Mouse (Mus musculus) neural tube, embryonic 11.5 days (tissue): ENCODE data around the gene Syn3. TPM values are rescaled to one million over a fixed set of nuclear protein-coding genes. Genes with fewer than 3 reads are reported as not detected.
A peak's percentile ranks its signal among the peaks of the same experiment; 100 is the strongest.
"Not testable (repeated sequence)": the region's sequence is repeated elsewhere in the genome, so short reads cannot be mapped to it uniquely, and the experiment has no call there.

Experiments used
- ATAC-seq: fragments of 200-750 bp; cut with Nextera tagmentation; 2 replicates; pipeline ENCODE4 v1.8.0; 2017; ENCODE audit warnings: moderate number of reproducible peaks, mild to moderate bottlenecking, moderate TSS enrichment, moderate library complexity; ENCODE audit not compliant: insufficient read depth, low FRiP score, low TSS enrichment
- DNase-seq: peaks from one replicate; pipeline ENCODE4 v3.0.0-alpha.2; 2015; ENCODE audit warnings: low spot score
- H3K27ac ChIP-seq: fragments of 300-500 bp; sonication (generic); 2 replicates; pipeline ENCODE4 v1.5.1; 2014; ENCODE audit warnings: low read depth, mild to moderate bottlenecking, low read length
- H3K27me3 ChIP-seq: fragments of 300-500 bp; sonication (generic); 2 replicates; pipeline ENCODE4 v1.6.1; 2014; ENCODE audit warnings: mild to moderate bottlenecking, low read length, mixed read lengths; ENCODE audit not compliant: control insufficient read depth, insufficient read depth
- H3K36me3 ChIP-seq: fragments of 300-500 bp; sonication (generic); 2 replicates; pipeline ENCODE4 v1.6.1; 2014; ENCODE audit warnings: mild to moderate bottlenecking, low read length, moderate library complexity, mixed read lengths; ENCODE audit not compliant: control insufficient read depth, insufficient read depth
- H3K4me1 ChIP-seq: fragments of 300-500 bp; sonication (generic); 2 replicates; pipeline ENCODE4 v1.6.1; 2014; ENCODE audit warnings: low read length, mixed read lengths; ENCODE audit not compliant: control insufficient read depth, insufficient read depth
- H3K4me2 ChIP-seq: fragments of 300-500 bp; sonication (generic); 2 replicates; pipeline ENCODE4 v1.6.1; 2014; ENCODE audit warnings: low read depth, mild to moderate bottlenecking, moderate library complexity
- H3K4me3 ChIP-seq: fragments of 300-500 bp; sonication (generic); 2 replicates; pipeline ENCODE4 v1.5.1; 2014; ENCODE audit warnings: low read depth, low read length
- H3K9ac ChIP-seq: fragments of 300-500 bp; sonication (generic); 2 replicates; pipeline ENCODE4 v1.6.1; 2014; ENCODE audit warnings: mild to moderate bottlenecking, low read length
- H3K9me3 ChIP-seq: fragments of 300-500 bp; sonication (generic); 2 replicates; pipeline ENCODE4 v1.6.1; 2016; ENCODE audit warnings: low read length; ENCODE audit not compliant: control insufficient read depth
- WGBS: fragments of 180-500 bp; shearing (Covaris S2); extraction: QIAGEN DNeasy Blood & Tissue Kit; methylation state at CpG from one replicate; pipeline ENCODE4 v1.1.7; 2014; 5-methylcytosine and 5-hydroxymethylcytosine counted together
- polyA plus RNA-seq: library from polyadenylated mRNA; unstranded; fragments of >200 nt; fragmentation: Nextera tagmentation; extraction: Ambion mirVana; gene quantifications from 2 replicates; pipeline ENCODE4 v1.2.1, GENCODE M21; 2014

The Syn3 gene
- polyA plus RNA-seq, 1 experiment from 2014 or later = 4.4 TPM

GRCm38 (mm10) chr10:86043651-86044050 lies 455.0 kb downstream of the Syn3 start:
- ATAC-seq (no peak), DNase-seq (no peak)
- Histone ChIP-seq H3K4me1 (no peaks in the 10 kb centered on the region), H3K4me3 (no peak overlapping the region), H3K36me3 (no peaks in the 10 kb centered on the region), H3K27me3 (no peaks in the 10 kb centered on the region), H3K9me3 (no peaks in the 10 kb centered on the region), H3K4me2 (no peak overlapping the region), H3K27ac (no peak overlapping the region), H3K9ac (no peak overlapping the region)
- 85% methylated on average over 4 of the region's 4 CpGs for WGBS

GRCm38 (mm10) chr10:86034007-86034728 lies 464.5 kb downstream of the Syn3 start:
- H3K4me2 ChIP-seq = no peak overlapping the region
- no peak overlapping the region for H3K4me3 ChIP-seq
- ATAC-seq (no peak), DNase-seq (no peak)
- 0 out of 2 replicates have a peak, but pooled peaks cover 3% of the 10 kb centered on the region for H3K4me1 ChIP-seq
- no peak overlapping the region for H3K9ac ChIP-seq
- H3K36me3 ChIP-seq = no peaks in the 10 kb centered on the region
- H3K27ac ChIP-seq = no peak overlapping the region
- WGBS = 89% methylated on average over 2 of the region's 2 CpGs
- H3K9me3 ChIP-seq = no peaks in the 10 kb centered on the region
- H3K27me3 ChIP-seq = no peaks in the 10 kb centered on the region

- Histone ChIP-seq H3K9ac (no peak overlapping the region), H3K4me3 (no peak overlapping the region), H3K27me3 (no peaks in the 10 kb centered on the region), H3K36me3 (no peaks in the 10 kb centered on the region), H3K9me3 (no peaks in the 10 kb centered on the region), H3K27ac (no peak overlapping the region), H3K4me2 (no peak overlapping the region), H3K4me1 (0 out of 2 replicates have a peak, but pooled peaks cover 3% of the 10 kb centered on the region)
- WGBS = 72% methylated on average over 3 of the region's 3 CpGs
- DNase-seq (no peak), ATAC-seq (no peak)
These were observed 466.2 kb downstream of the Syn3 start for GRCm38 (mm10) chr10:86032517-86032916.

- H3K27me3 ChIP-seq = no peaks in the 10 kb centered on the region
- no peaks in the 10 kb centered on the region for H3K36me3 ChIP-seq
- H3K9me3 ChIP-seq = no peaks in the 10 kb centered on the region
- 93% methylated on average over 7 of the region's 7 CpGs for WGBS
- no peak for ATAC-seq
- H3K27ac ChIP-seq = no peak overlapping the region
- H3K4me1 ChIP-seq = 0 out of 2 replicates have a peak, but pooled peaks cover 3% of the 10 kb centered on the region
- H3K4me2 ChIP-seq = no peak overlapping the region
- H3K9ac ChIP-seq = no peak overlapping the region
- H3K4me3 ChIP-seq = no peak overlapping the region
- DNase-seq = no peak
These were observed 468.0 kb downstream of the Syn3 start for GRCm38 (mm10) chr10:86030743-86031142.

- H3K27ac ChIP-seq, H3K9me3 ChIP-seq, H3K9ac ChIP-seq, H3K4me1 ChIP-seq, H3K4me3 ChIP-seq, H3K27me3 ChIP-seq, ATAC-seq, H3K4me2 ChIP-seq, DNase-seq, H3K36me3 ChIP-seq: not testable (repeated sequence)
- 83% methylated on average over 1 of the region's 1 CpGs for WGBS
These were observed 471.9 kb downstream of the Syn3 start for GRCm38 (mm10) chr10:86026807-86027206.

GRCm38 (mm10) chr10:86026354-86026753 lies 472.3 kb downstream of the Syn3 start:
- H3K4me1 ChIP-seq = no peaks in the 10 kb centered on the region
- no peaks in the 10 kb centered on the region for H3K9me3 ChIP-seq
- no peak overlapping the region for H3K4me3 ChIP-seq
- DNase-seq (no peak), ATAC-seq (no peak)
- no peaks in the 10 kb centered on the region for H3K36me3 ChIP-seq
- no peak overlapping the region for H3K9ac ChIP-seq
- no peak overlapping the region for H3K27ac ChIP-seq
- H3K4me2 ChIP-seq = no peak overlapping the region
- H3K27me3 ChIP-seq = no peaks in the 10 kb centered on the region
- 96% methylated on average over 3 of the region's 3 CpGs for WGBS

- Histone ChIP-seq H3K4me1 (no peaks in the 10 kb centered on the region), H3K4me2 (no peak overlapping the region), H3K36me3 (no peaks in the 10 kb centered on the region), H3K9me3 (no peaks in the 10 kb centered on the region), H3K27ac (no peak overlapping the region), H3K27me3 (no peaks in the 10 kb centered on the region), H3K4me3 (no peak overlapping the region), H3K9ac (no peak overlapping the region)
- DNase-seq (no peak), ATAC-seq (no peak)
- 82% methylated on average over 2 of the region's 2 CpGs for WGBS
These were observed 472.8 kb downstream of the Syn3 start for GRCm38 (mm10) chr10:86025906-86026305.

- Histone ChIP-seq H3K4me3 (no peak overlapping the region), H3K9me3 (no peaks in the 10 kb centered on the region), H3K36me3 (no peaks in the 10 kb centered on the region), H3K9ac (no peak overlapping the region), H3K4me2 (no peak overlapping the region), H3K27ac (no peak overlapping the region), H3K4me1 (no peaks in the 10 kb centered on the region), H3K27me3 (no peaks in the 10 kb centered on the region)
- ATAC-seq = no peak
- DNase-seq = no peak
These were observed 475.5 kb downstream of the Syn3 start for GRCm38 (mm10) chr10:86023149-86023548.

- Histone ChIP-seq H3K4me1 (no peaks in the 10 kb centered on the region), H3K4me2 (peak overlapping the region; percentile 60), H3K9ac (peak overlapping the region; percentile 89), H3K27me3 (no peaks in the 10 kb centered on the region), H3K4me3 (peak overlapping the region; percentile 84), H3K36me3 (no peaks in the 10 kb centered on the region), H3K27ac (no peak overlapping the region), H3K9me3 (no peaks in the 10 kb centered on the region)
- 7% methylated on average over 6 of the region's 6 CpGs for WGBS
- ATAC-seq (0 out of 2 replicates have a peak, but pooled peaks have one; percentile 11), DNase-seq (no peak)
These were observed 476.3 kb downstream of the Syn3 start for GRCm38 (mm10) chr10:86022474-86022816.
